Mouse (Mus musculus): Measurements from ENCODE around the gene Alkbh8. TPM values are rescaled to one million over a fixed set of nuclear protein-coding genes. Genes with fewer than 3 reads are reported as not detected.

Gene Alkbh8
- total RNA-seq, 2 experiments from 2014 or later: 17.0 to 25.1 TPM

Other genes starting within 250 kb of the Alkbh8 start
- 10 to 100 TPM; 21.3 to 29.5 TPM for gene Cwf19l2, start 68.5 kb downstream of the Alkbh8 start, total RNA-seq (2021)
- gene Gucy1a2, start 197.6 kb downstream of the Alkbh8 start, total RNA-seq (2021): 10 to 100 TPM in 1 of 2 experiments, 1 to 10 TPM in 1; 6.9 to 10.1 TPM